Mouse (Mus musculus): ENCODE measurements around the gene Kirrel.

- TF ChIP-seq CTCF (IDR thresholded peaks at IDR 0.05; ENCODE audit: low read depth) (no peak), EP300 (optimal IDR thresholded peaks at IDR 0.05) (no peak)
Observed at GRCm38 (mm10) chr3:87165291-87165881, 9.2 kb downstream of the Kirrel start.

Data from stomach, postnatal 0 days (tissue).